Mouse (Mus musculus) megakaryocyte, embryonic 14.5 days (primary cell): Measurements from ENCODE around the gene Enah. TPM values are rescaled to one million over a fixed set of nuclear protein-coding genes. Genes with fewer than 3 reads are reported as not detected.
A peak's percentile ranks its signal among the peaks of the same experiment; 100 is the strongest.

Experiments used
- H3K27me3 ChIP-seq: replicated peaks from 2 replicates; pipeline ENCODE3; 2012; ENCODE audit warnings: inconsistent platforms
- H3K36me3 ChIP-seq: replicated peaks from 2 replicates; pipeline ENCODE3; 2012; ENCODE audit warnings: low read length, inconsistent platforms, mixed read lengths
- H3K4me1 ChIP-seq: 2 replicates; pipeline ENCODE4 v1.6.1; 2012; ENCODE audit warnings: inconsistent platforms
- H3K4me3 ChIP-seq: replicated peaks from 2 replicates; pipeline ENCODE3; 2012; ENCODE audit warnings: moderate library complexity, mild to moderate bottlenecking, inconsistent platforms
- H3K9me3 ChIP-seq: 2 replicates; pipeline ENCODE4 v1.6.1; 2012; ENCODE audit warnings: inconsistent platforms
- FLI1 ChIP-seq: IDR thresholded peaks from 2 replicates; pipeline ENCODE4 v1.6.1; 2012; ENCODE audit warnings: low read length, inconsistent platforms, mixed read lengths
- GATA1 ChIP-seq: IDR thresholded peaks from 3 replicates; pipeline ENCODE4 v1.6.1; 2012; ENCODE audit warnings: mixed read lengths, low read length, inconsistent platforms, borderline replicate concordance
- polyA plus RNA-seq: library from polyadenylated mRNA; stranded (reverse); fragments of >175 nt; gene quantifications from 2 replicates; pipeline ENCODE4 v1.2.3, GENCODE M21; 2012; ENCODE audit warnings: low replicate concordance; ENCODE audit not compliant: insufficient read depth

Enah gene
- polyA plus RNA-seq, 1 experiment: 37.0 TPM

GRCm38 (mm10) chr1:181881532-181881931 lies 138.3 kb downstream of the Enah start:
- H3K4me1 ChIP-seq: peaks cover 73% of the 10 kb centered on the region
- peaks cover 7% of the 10 kb centered on the region for H3K27me3 ChIP-seq
- H3K9me3 ChIP-seq: no peaks in the 10 kb centered on the region
- TF ChIP-seq GATA1 (no peak), FLI1 (no peak)
- H3K4me3 ChIP-seq: peak overlapping the region; percentile 77
- H3K36me3 ChIP-seq: no peaks in the 10 kb centered on the region

- Histone ChIP-seq H3K4me3 (no peak overlapping the region), H3K27me3 (peaks cover 5% of the 10 kb centered on the region), H3K4me1 (peaks cover 70% of the 10 kb centered on the region), H3K9me3 (no peaks in the 10 kb centered on the region), H3K36me3 (no peaks in the 10 kb centered on the region)
- TF ChIP-seq GATA1: no peak
- TF ChIP-seq FLI1: no peak
Observed at GRCm38 (mm10) chr1:181880752-181881325, 139.0 kb downstream of the Enah start.

- no peaks in the 10 kb centered on the region for H3K36me3 ChIP-seq
- H3K9me3 ChIP-seq: no peaks in the 10 kb centered on the region
- H3K27me3 ChIP-seq: peaks cover 5% of the 10 kb centered on the region
- peak overlapping the region; percentile 28 for H3K4me3 ChIP-seq
- peaks cover 61% of the 10 kb centered on the region for H3K4me1 ChIP-seq
- TF ChIP-seq FLI1 (no peak), GATA1 (no peak)
Observed at GRCm38 (mm10) chr1:181878436-181878835, 141.4 kb downstream of the Enah start.

GRCm38 (mm10) chr1:181877088-181877487 lies 142.7 kb downstream of the Enah start:
- Histone ChIP-seq H3K4me3 (peak overlapping the region; percentile 0), H3K4me1 (peaks cover 71% of the 10 kb centered on the region), H3K27me3 (peaks cover 5% of the 10 kb centered on the region), H3K36me3 (no peaks in the 10 kb centered on the region), H3K9me3 (no peaks in the 10 kb centered on the region)
- no peak for TF ChIP-seq FLI1
- TF ChIP-seq GATA1: no peak

GRCm38 (mm10) chr1:181876656-181877055 lies 143.1 kb downstream of the Enah start:
- H3K27me3 ChIP-seq: peaks cover 5% of the 10 kb centered on the region
- no peaks in the 10 kb centered on the region for H3K36me3 ChIP-seq
- H3K4me3 ChIP-seq: no peak overlapping the region
- H3K9me3 ChIP-seq: no peaks in the 10 kb centered on the region
- H3K4me1 ChIP-seq: peaks cover 69% of the 10 kb centered on the region
- no peak for TF ChIP-seq GATA1
- no peak for TF ChIP-seq FLI1

GRCm38 (mm10) chr1:181873086-181873920 lies 146.5 kb downstream of the Enah start:
- no peak for TF ChIP-seq FLI1
- no peak for TF ChIP-seq GATA1

GRCm38 (mm10) chr1:181872639-181873038 lies 147.2 kb downstream of the Enah start:
- Histone ChIP-seq H3K4me1 (peaks cover 37% of the 10 kb centered on the region), H3K9me3 (no peaks in the 10 kb centered on the region), H3K36me3 (no peaks in the 10 kb centered on the region), H3K27me3 (no peaks in the 10 kb centered on the region), H3K4me3 (no peak overlapping the region)
- TF ChIP-seq GATA1: no peak
- TF ChIP-seq FLI1: no peak

More at GRCm38 (mm10) chr1:181873086-181873920, 146.5 kb downstream of the Enah start:
- Histone ChIP-seq H3K4me3 (peak overlapping the region; percentile 50), H3K27me3 (peaks cover 4% of the 10 kb centered on the region), H3K36me3 (no peaks in the 10 kb centered on the region), H3K4me1 (peaks cover 41% of the 10 kb centered on the region), H3K9me3 (no peaks in the 10 kb centered on the region)

- no peaks in the 10 kb centered on the region for H3K27me3 ChIP-seq
- TF ChIP-seq GATA1 (no peak), FLI1 (no peak)
- peaks cover 3% of the 10 kb centered on the region for H3K36me3 ChIP-seq
- peak overlapping the region; percentile 56 for H3K4me3 ChIP-seq
- H3K9me3 ChIP-seq: no peaks in the 10 kb centered on the region
- peaks cover 58% of the 10 kb centered on the region for H3K4me1 ChIP-seq
Observed at GRCm38 (mm10) chr1:181866429-181867280, 153.1 kb downstream of the Enah start.

- H3K9me3 ChIP-seq: no peaks in the 10 kb centered on the region
- H3K27me3 ChIP-seq: no peaks in the 10 kb centered on the region
- peaks cover 3% of the 10 kb centered on the region for H3K36me3 ChIP-seq
- TF ChIP-seq GATA1: no peak
- TF ChIP-seq FLI1: no peak
- H3K4me3 ChIP-seq: no peak overlapping the region
- peaks cover 64% of the 10 kb centered on the region for H3K4me1 ChIP-seq
Observed at GRCm38 (mm10) chr1:181865863-181866216, 153.9 kb downstream of the Enah start.

- TF ChIP-seq FLI1: no peak
- TF ChIP-seq GATA1: no peak
- H3K4me1 ChIP-seq: peaks cover 70% of the 10 kb centered on the region
- no peak overlapping the region for H3K4me3 ChIP-seq
- H3K36me3 ChIP-seq: peaks cover 3% of the 10 kb centered on the region
- no peaks in the 10 kb centered on the region for H3K9me3 ChIP-seq
- no peaks in the 10 kb centered on the region for H3K27me3 ChIP-seq
Observed at GRCm38 (mm10) chr1:181864971-181865862, 154.6 kb downstream of the Enah start.
